ENCODE assay signal across 13 mouse cellular contexts in genomic region chr9:82861316-82861715, GRCm38 (mm10). TPM values are rescaled to one million over a fixed set of nuclear protein-coding genes. Genes with fewer than 3 reads are reported as not detected.
DNase-seq lines count a peak whose midpoint lies in the region; ATAC-seq lines count a peak whose summit lies in the region.
"Had no signal": no experiment of that assay in that cellular context is flagged by ENCODE, and none has a peak within 500 bp of the region (broad histone marks: within the 10 kb centered on the region; RNA-seq: fewer than 3 reads in every experiment).

No protein-coding gene starts in this region.

- H3K27me3 ChIP-seq in forebrain, embryonic 15.5 days, result no peaks in the 10 kb centered on the region
- H3K27me3 ChIP-seq in forebrain, embryonic 14.5 days (replicated peaks; ENCODE audit: control insufficient read depth, insufficient read depth, low read length), result no peaks in the 10 kb centered on the region
- H3K27me3 ChIP-seq in intestine, embryonic 16.5 days (replicated peaks; ENCODE audit: control insufficient read depth, insufficient read depth, low read length), result no peaks in the 10 kb centered on the region

- DNase-seq in forebrain, embryonic 14.5 days (ENCODE audit: low spot score), result no peak
- peak; percentile 53 to 66 for DNase-seq in kidney, postnatal 4 days
- no peak for DNase-seq in kidney, adult 8-10 months
- DNase-seq in Muller cell, postnatal 12 days (ENCODE audit: inconsistent ontology term), result peak; percentile 56
- no peak for DNase-seq in retina, postnatal 1 day
- DNase-seq in left cerebral cortex, adult 8-10 months (ENCODE audit: low spot score in 2 of 2), result no peak
- DNase-seq: B cell, adult 2 months; midbrain, embryonic 14.5 days had no signal

- ATAC-seq in forebrain, embryonic 15.5 days (replicated peaks), result 0 out of 2 replicates have a peak, but pooled peaks have one; percentile 35
- ATAC-seq in forebrain, embryonic 14.5 days, result no peak
- ATAC-seq in intestine, embryonic 16.5 days, result peak; percentile 63; the same call in 1 of the 2 replicates

- H3K4me3 ChIP-seq in forebrain, embryonic 15.5 days, result no peak overlapping the region
- H3K4me3 ChIP-seq in forebrain, embryonic 14.5 days (ENCODE audit: low read depth, low read length), result no peak overlapping the region
- no peak overlapping the region for H3K4me3 ChIP-seq in intestine, embryonic 16.5 days (ENCODE audit: low read length)
- H3K4me3 ChIP-seq: erythroblast, embryonic 14.5 days had no signal

- H3K9ac ChIP-seq in forebrain, embryonic 15.5 days (replicated peaks), result no peak overlapping the region
- H3K9ac ChIP-seq in forebrain, embryonic 14.5 days (ENCODE audit: low read length), result no peak overlapping the region
- H3K9ac ChIP-seq in intestine, embryonic 16.5 days (ENCODE audit: low read depth, low read length), result no peak overlapping the region
- H3K9ac ChIP-seq: liver, embryonic 14.5 days had no signal

- H3K36me3 ChIP-seq in forebrain, embryonic 15.5 days, result no peaks in the 10 kb centered on the region; the same call in 1 of the 2 replicates
- H3K36me3 ChIP-seq in forebrain, embryonic 14.5 days (ENCODE audit: control insufficient read depth, insufficient read depth, low read length), result peaks cover 13% of the 10 kb centered on the region; the same call in 1 of the 2 replicates
- H3K36me3 ChIP-seq in intestine, embryonic 16.5 days (ENCODE audit: control insufficient read depth, insufficient read depth, low read length), result no peaks in the 10 kb centered on the region

- 90% methylated on average over 4 of the region's 4 CpGs for WGBS in forebrain, embryonic 15.5 days
- 85% methylated on average over 4 of the region's 4 CpGs for WGBS in forebrain, embryonic 14.5 days
- 63% methylated on average over 4 of the region's 4 CpGs for WGBS in intestine, embryonic 16.5 days

- H3K9me3 ChIP-seq in forebrain, embryonic 15.5 days, result no peaks in the 10 kb centered on the region
- H3K9me3 ChIP-seq in forebrain, embryonic 14.5 days (replicated peaks; ENCODE audit: control insufficient read depth, low read length), result no peaks in the 10 kb centered on the region
- no peaks in the 10 kb centered on the region for H3K9me3 ChIP-seq in intestine, embryonic 16.5 days (ENCODE audit: control insufficient read depth, low read length)

- no peak overlapping the region for H3K27ac ChIP-seq in forebrain, embryonic 15.5 days (replicated peaks)
- H3K27ac ChIP-seq in forebrain, embryonic 14.5 days (ENCODE audit: low read depth, low read length), result no peak overlapping the region
- peak overlapping the region; percentile 39 for H3K27ac ChIP-seq in intestine, embryonic 16.5 days (ENCODE audit: low read length)
- H3K27ac ChIP-seq: liver, embryonic 14.5 days had no signal

- H3K4me2 ChIP-seq in forebrain, embryonic 15.5 days (replicated peaks), result no peak overlapping the region
- H3K4me2 ChIP-seq in forebrain, embryonic 14.5 days (ENCODE audit: low read length), result no peak overlapping the region
- no peak overlapping the region for H3K4me2 ChIP-seq in intestine, embryonic 16.5 days (ENCODE audit: low read depth, low read length)

- no peaks in the 10 kb centered on the region for H3K4me1 ChIP-seq in forebrain, embryonic 15.5 days
- no peaks in the 10 kb centered on the region for H3K4me1 ChIP-seq in forebrain, embryonic 14.5 days (ENCODE audit: control insufficient read depth, insufficient read depth, low read length)
- no peaks in the 10 kb centered on the region for H3K4me1 ChIP-seq in intestine, embryonic 16.5 days (ENCODE audit: control insufficient read depth, insufficient read depth, low read length)

RNA-seq across cellular contexts. Expression of gene Irak1bp1, which starts 32.0 kb away (rescaled TPM):
- 37.3 and 38.6 TPM in 2 replicates for polyA plus RNA-seq in forebrain, embryonic 15.5 days (2015; fragmentation: Nextera tagmentation; extraction: Ambion mirVana)
- polyA plus RNA-seq in forebrain, embryonic 14.5 days (2014; fragmentation: Nextera tagmentation; extraction: Ambion mirVana), result 45.5 and 47.5 TPM in 2 replicates
- polyA plus RNA-seq in intestine, embryonic 16.5 days (2015; fragmentation: Nextera tagmentation; extraction: Ambion mirVana), result 8.6 and 9.2 TPM in 2 replicates
- 10 to 100 TPM; 15.0 to 17.6 (median 16.6) TPM for total RNA-seq in left cerebral cortex, adult 8-10 months (2022)
- total RNA-seq: neutrophil, adult 5-6 weeks had no signal
- polyA plus RNA-seq: erythroblast, embryonic 14.5 days had no signal

Comparison
In these comparisons a context has a peak if more than half of its experiments do, and no peak if none do; other contexts are left out.
1. DNase-seq: peak in kidney, postnatal 4 days (2 of 2) and Muller cell, postnatal 12 days (single experiment); none in forebrain, embryonic 14.5 days (single experiment), kidney, adult 8-10 months (0 of 2), retina, postnatal 1 day (single experiment) and left cerebral cortex, adult 8-10 months (0 of 2).